Mouse (Mus musculus) CH12.LX (cell line): ENCODE results near the gene Myrip. TPM values are rescaled to one million over a fixed set of nuclear protein-coding genes. Genes with fewer than 3 reads are reported as not detected.

ENCODE experiments used
- DNase-seq: peaks from one replicate; pipeline ENCODE4 v3.0.0-alpha.2; 2013; ENCODE audit errors: extremely low read depth
- H3K27ac ChIP-seq: 2 replicates; pipeline ENCODE4 v1.5.1; 2012; ENCODE audit warnings: low read depth, mild to moderate bottlenecking, control low read depth, moderate library complexity; ENCODE audit not compliant: insufficient read depth
- H3K27me3 ChIP-seq: replicated peaks from 2 replicates; pipeline ENCODE3; 2012; ENCODE audit warnings: inconsistent platforms
- H3K36me3 ChIP-seq, 2 experiments: replicated peaks in 1 of 2; 2 replicates each; pipeline versions ENCODE3 to v1.6.1; 2012; ENCODE audit warnings: inconsistent platforms in 1 of 2, low read length in 1 of 2, mild to moderate bottlenecking in 1 of 2, mixed read lengths in 1 of 2, moderate library complexity in 1 of 2; ENCODE audit not compliant: control insufficient read depth in 1 of 2, insufficient read depth in 1 of 2
- H3K4me1 ChIP-seq, 2 experiments: 2 replicates each; pipeline ENCODE4 v1.6.1; 2012; ENCODE audit warnings: inconsistent platforms in 1 of 2, moderate library complexity in 1 of 2; ENCODE audit not compliant: insufficient read depth in 2 of 2, control insufficient read depth in 1 of 2
- H3K4me2 ChIP-seq: 2 replicates; pipeline ENCODE4 v1.6.1; 2012; ENCODE audit warnings: low read depth, mild to moderate bottlenecking, control low read depth; ENCODE audit not compliant: poor library complexity, insufficient read depth, severe bottlenecking
- H3K4me3 ChIP-seq, 3 experiments: fragments of 150-350 bp in 1 of 3; sonication (generic) in 1 of 3; replicated peaks in 1 of 3; 2 replicates each; pipeline versions ENCODE3 to v1.5.1; 2011 to 2012; ENCODE audit warnings: low read depth in 2 of 3, low read length in 2 of 3, mild to moderate bottlenecking in 2 of 3, moderate library complexity in 2 of 3, control low read depth in 1 of 3, improper control_type of control experiment in 1 of 3, inconsistent platforms in 1 of 3, mixed read lengths in 1 of 3; ENCODE audit not compliant: poor library complexity in 1 of 3
- H3K79me2 ChIP-seq: replicated peaks from 2 replicates; pipeline ENCODE4 v1.6.1; 2012; ENCODE audit warnings: mild to moderate bottlenecking, moderate library complexity; ENCODE audit not compliant: control insufficient read depth, poor library complexity, insufficient read depth, severe bottlenecking; ENCODE audit errors: extremely low read depth
- H3K9ac ChIP-seq: 2 replicates; pipeline ENCODE4 v1.6.1; 2012; ENCODE audit warnings: low read depth, mild to moderate bottlenecking, control low read depth, moderate library complexity; ENCODE audit not compliant: insufficient read depth
- H3K9me3 ChIP-seq: replicated peaks from 2 replicates; pipeline ENCODE3; 2012; ENCODE audit warnings: low read length, inconsistent platforms, mixed read lengths
- BHLHE40 ChIP-seq: IDR thresholded peaks from 2 replicates; pipeline ENCODE4 v1.6.1; 2011; ENCODE audit warnings: mild to moderate bottlenecking, low read depth, low read length, improper control_type of control experiment
- CHD1 ChIP-seq: IDR thresholded peaks from 2 replicates; pipeline ENCODE4 v1.6.1; 2012; ENCODE audit warnings: low read depth, low read length, improper control_type of control experiment, inconsistent platforms
- CHD2 ChIP-seq: IDR thresholded peaks from 2 replicates; pipeline ENCODE4 v1.6.1; 2011; ENCODE audit warnings: low read length, improper control_type of control experiment
- CTCF ChIP-seq, 2 experiments: IDR thresholded peaks in 1 of 2; conservative IDR thresholded peaks in 1 of 2; 2 replicates each; pipeline ENCODE4 v1.5.1; 2011 to 2012; ENCODE audit warnings: low read depth in 2 of 2, low read length in 2 of 2, improper control_type of control experiment in 1 of 2, inconsistent platforms in 1 of 2, mild to moderate bottlenecking in 1 of 2, moderate library complexity in 1 of 2
- E2F4 ChIP-seq: IDR thresholded peaks from 2 replicates; pipeline ENCODE4 v1.6.1; 2011; ENCODE audit warnings: low read depth, low read length, improper control_type of control experiment; ENCODE audit not compliant: insufficient replicate concordance
- ELF1 ChIP-seq: IDR thresholded peaks from 2 replicates; pipeline ENCODE4 v1.6.1; 2014; ENCODE audit warnings: low read depth, mild to moderate bottlenecking, inconsistent platforms, low read length, improper control_type of control experiment
- EP300 ChIP-seq: IDR thresholded peaks from 2 replicates; pipeline ENCODE4 v1.6.1; 2011; ENCODE audit warnings: low read length, improper control_type of control experiment
- HCFC1 ChIP-seq: IDR thresholded peaks from 2 replicates; pipeline ENCODE4 v1.6.1; 2012; ENCODE audit warnings: low read depth, mild to moderate bottlenecking, inconsistent platforms, low read length, improper control_type of control experiment
- IRF4 ChIP-seq: IDR thresholded peaks from 2 replicates; pipeline ENCODE4 v1.6.1; 2014; ENCODE audit warnings: low read depth, mild to moderate bottlenecking, inconsistent platforms, low read length, improper control_type of control experiment
- JUN ChIP-seq: IDR thresholded peaks from 2 replicates; pipeline ENCODE4 v1.6.1; 2011; ENCODE audit warnings: low read depth, mild to moderate bottlenecking, low read length, improper control_type of control experiment, moderate library complexity; ENCODE audit not compliant: insufficient read depth
- JUND ChIP-seq: conservative IDR thresholded peaks from 2 replicates; pipeline ENCODE4 v1.6.1; 2011; ENCODE audit warnings: low read depth, low read length, improper control_type of control experiment
- KAT2A ChIP-seq: IDR thresholded peaks from 2 replicates; pipeline ENCODE4 v1.6.1; 2012; ENCODE audit warnings: low read length, improper control_type of control experiment, inconsistent platforms; ENCODE audit not compliant: insufficient replicate concordance
- MAFK ChIP-seq: IDR thresholded peaks from 2 replicates; pipeline ENCODE4 v1.6.1; 2011; ENCODE audit warnings: low read length, improper control_type of control experiment; ENCODE audit not compliant: insufficient replicate concordance
- MAZ ChIP-seq: IDR thresholded peaks from 2 replicates; pipeline ENCODE4 v1.6.1; 2012; ENCODE audit warnings: low read depth, mild to moderate bottlenecking, inconsistent platforms, low read length, improper control_type of control experiment, moderate library complexity
- MEF2A ChIP-seq: IDR thresholded peaks from 2 replicates; pipeline ENCODE4 v1.6.1; 2014; ENCODE audit warnings: low read depth, mild to moderate bottlenecking, inconsistent platforms, low read length, improper control_type of control experiment, borderline replicate concordance
- NELFE ChIP-seq: IDR thresholded peaks from 2 replicates; pipeline ENCODE4 v1.6.1; 2011; ENCODE audit warnings: low read depth, low read length, improper control_type of control experiment
- PAX5 ChIP-seq: IDR thresholded peaks from 2 replicates; pipeline ENCODE4 v1.6.1; 2012; ENCODE audit warnings: low read length, inconsistent platforms, mixed read lengths
- POLR2A ChIP-seq: IDR thresholded peaks from 2 replicates; pipeline ENCODE4 v1.6.1; 2011; ENCODE audit warnings: low read depth, mild to moderate bottlenecking, improper control_type of control experiment, low read length
- RAD21 ChIP-seq: IDR thresholded peaks from 2 replicates; pipeline ENCODE4 v1.6.1; 2011; ENCODE audit warnings: low read depth, mild to moderate bottlenecking, low read length, improper control_type of control experiment, moderate library complexity
- RCOR1 ChIP-seq: conservative IDR thresholded peaks from 2 replicates; pipeline ENCODE4 v1.6.1; 2012; ENCODE audit warnings: low read depth, mild to moderate bottlenecking, inconsistent platforms, low read length, improper control_type of control experiment
- SIN3A ChIP-seq: IDR thresholded peaks from 2 replicates; pipeline ENCODE4 v1.6.1; 2012; ENCODE audit warnings: low read length, improper control_type of control experiment, inconsistent platforms
- TCF12 ChIP-seq: IDR thresholded peaks from 2 replicates; pipeline ENCODE4 v1.6.1; 2014; ENCODE audit warnings: low read depth, mild to moderate bottlenecking, inconsistent platforms, low read length, improper control_type of control experiment
- UBTF ChIP-seq: IDR thresholded peaks from 2 replicates; pipeline ENCODE4 v1.6.1; 2012; ENCODE audit warnings: low read depth, mild to moderate bottlenecking, inconsistent platforms, low read length, improper control_type of control experiment, moderate library complexity
- USF2 ChIP-seq: conservative IDR thresholded peaks from 2 replicates; pipeline ENCODE4 v1.6.1; 2011; ENCODE audit warnings: low read depth, low read length, improper control_type of control experiment
- ZNF384 ChIP-seq: IDR thresholded peaks from 2 replicates; pipeline ENCODE4 v1.6.1; 2012; ENCODE audit warnings: low read depth, low read length, improper control_type of control experiment, inconsistent platforms
- dilution Hi-C: fragments of 300-500 bp; cut with MboI; formaldehyde crosslinking; loops from 2 replicates; pipeline ENCODE4 v1.14.3; 2020; ENCODE audit warnings: low sequenced_read_pairs; ENCODE audit not compliant: extremely low pct_unique_long_range_greater_than_20kb, extremely low pct_ligation_motif_present
- in situ Hi-C: fragments of 300-500 bp; cut with MboI; formaldehyde crosslinking; loops from 3 replicates; pipeline ENCODE4 v1.14.3; 2019; ENCODE audit warnings: low sequenced_read_pairs, low pct_ligation_motif_present, low pct_unique_long_range_greater_than_20kb, mixed read lengths
- polyA plus RNA-seq: library from polyadenylated mRNA; unstranded; fragments of >175 nt; gene quantifications from 2 replicates; pipeline ENCODE4 v1.2.1, GENCODE M21; 2012; ENCODE audit warnings: low read depth; ENCODE audit not compliant: insufficient read length
- total RNA-seq, 2 experiments: library from RNA; depleted of rRNA; stranded (reverse); fragments of 300-350 nt in 1 of 2; fragments of >200 nt in 1 of 2; gene quantifications; 2 replicates each; pipeline ENCODE4 v1.2.3; 2012 to 2014

The Myrip gene
- total and polyA plus RNA-seq, 3 experiments: not detected

GRCm38 (mm10) chr9:120356490-120356889, 55.2 kb downstream of the Myrip start:
- Histone ChIP-seq H3K27ac (no peak overlapping the region), H3K4me2 (no peak overlapping the region), H3K9me3 (peaks cover 5% of the 10 kb centered on the region), H3K4me1 (peaks cover 4 to 9% of the 10 kb centered on the region in 2 experiments), H3K36me3 (no peaks in the 10 kb centered on the region), H3K4me3 (no peak overlapping the region), H3K79me2 (no peaks in the 10 kb centered on the region), H3K9ac (no peak overlapping the region), H3K27me3 (no peaks in the 10 kb centered on the region)
- dilution Hi-C loops (no loop called here), in situ Hi-C loops (no loop called here)
- no peak for DNase-seq
- no peak for TF ChIP-seq CHD1
- TF ChIP-seq MAZ: no peak
- TF ChIP-seq MEF2A: no peak
- TF ChIP-seq UBTF: no peak
- TF ChIP-seq JUND: no peak
- TF ChIP-seq NELFE: no peak
- no peak for TF ChIP-seq KAT2A
- TF ChIP-seq RAD21: no peak
- TF ChIP-seq BHLHE40: no peak
- no peak for TF ChIP-seq EP300
- no peak for TF ChIP-seq E2F4
- no peak for TF ChIP-seq POLR2A
- no peak for TF ChIP-seq TCF12
- TF ChIP-seq IRF4: no peak
- TF ChIP-seq SIN3A: no peak
- no peak for TF ChIP-seq MAFK

- dilution Hi-C loops: no loop called here
These were observed 56.7 kb downstream of the Myrip start for GRCm38 (mm10) chr9:120358060-120358459.

More at GRCm38 (mm10) chr9:120358060-120358459, 56.7 kb downstream of the Myrip start:
- Histone ChIP-seq H3K27me3 (no peaks in the 10 kb centered on the region), H3K4me1 (peaks cover 4 to 9% of the 10 kb centered on the region in 2 experiments), H3K9ac (no peak overlapping the region), H3K79me2 (no peaks in the 10 kb centered on the region), H3K4me2 (no peak overlapping the region), H3K4me3 (no peak overlapping the region), H3K9me3 (peaks cover 5% of the 10 kb centered on the region), H3K36me3 (no peaks in the 10 kb centered on the region), H3K27ac (no peak overlapping the region)
- DNase-seq: no peak
- TF ChIP-seq USF2: no peak
- no peak for TF ChIP-seq NELFE
- TF ChIP-seq ELF1: no peak
- no peak for TF ChIP-seq CHD2
- TF ChIP-seq ZNF384: no peak
- TF ChIP-seq CTCF (conservative IDR thresholded peaks at IDR 0.05 in 1 of 2, IDR thresholded peaks at IDR 0.05 in 1 of 2; ENCODE audit: low read depth in 2 of 2, low read length in 2 of 2): no peak
- no peak for TF ChIP-seq RCOR1
- no peak for TF ChIP-seq UBTF
- no peak for TF ChIP-seq HCFC1
- TF ChIP-seq RAD21: no peak
- no peak for TF ChIP-seq IRF4
- TF ChIP-seq E2F4: no peak
- TF ChIP-seq MAZ: no peak
- no peak for TF ChIP-seq JUN
- no peak for TF ChIP-seq PAX5
- TF ChIP-seq TCF12: no peak
- no peak for TF ChIP-seq POLR2A
- TF ChIP-seq EP300: no peak
- TF ChIP-seq MAFK: no peak
- in situ Hi-C loops: no loop called here
